Mouse (Mus musculus) activated CD4-positive, CD25-positive, alpha-beta regulatory T cell (primary cell): ENCODE results near the gene Chkb. TPM values are rescaled to one million over a fixed set of nuclear protein-coding genes. Genes with fewer than 3 reads are reported as not detected.

Experiments used
- polyA plus RNA-seq, 2 experiments: library from polyadenylated mRNA; unstranded; fragments of 100-300 nt; shearing (Covaris generic); gene quantifications; one replicate each; pipeline ENCODE4 v1.2.1; 2017

Gene Chkb
- polyA plus RNA-seq: 10 to 100 TPM; 93.2 to 94.4 TPM

DNA sequence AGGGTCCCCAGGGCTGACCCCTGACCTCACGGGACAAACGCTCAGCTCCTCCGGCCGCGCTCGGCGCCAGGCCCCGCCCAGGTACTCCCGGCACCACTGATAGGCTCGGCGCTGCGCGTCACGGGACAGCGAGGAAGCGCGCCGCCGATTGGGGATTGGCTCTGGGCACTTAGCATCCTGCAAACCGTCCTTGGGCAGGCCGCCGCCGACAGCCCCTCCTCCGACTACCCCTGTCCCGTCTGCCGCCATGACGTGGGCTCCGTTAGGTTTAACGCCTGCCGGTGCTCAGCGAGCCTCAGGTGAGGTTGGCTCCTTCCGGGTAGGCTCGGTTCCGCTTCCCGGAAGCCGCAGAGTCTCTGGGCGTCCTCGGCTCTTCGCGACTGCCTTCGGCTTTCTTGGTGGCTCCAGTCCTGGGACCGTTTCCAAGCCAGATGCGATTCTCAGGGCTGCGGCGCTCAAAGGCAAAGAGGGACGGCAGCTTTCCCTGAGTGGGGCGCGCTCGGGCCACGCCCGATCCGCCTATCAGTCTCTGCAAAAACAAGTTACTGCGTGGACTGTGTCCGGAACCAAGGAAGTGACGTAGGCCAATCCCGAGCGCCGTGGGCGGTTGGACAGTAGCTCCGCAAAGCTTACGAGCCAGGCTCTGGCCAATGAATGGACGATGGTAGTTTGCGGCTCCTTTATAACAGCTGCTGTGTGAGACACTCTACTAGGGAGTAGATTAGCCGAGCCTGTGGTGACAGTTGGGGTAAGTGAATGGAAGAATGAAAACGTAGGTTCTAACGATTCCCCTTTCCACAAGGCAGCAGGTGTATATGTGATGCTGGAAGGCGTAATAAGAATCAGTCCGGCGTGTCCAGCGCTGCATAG lies at the start of gene Chkb, which contains the start of the genes C730034F03Rik and Gm44502:
Gene Chkb, minus strand, starts transcription at position 557 of the 870 bp plus-strand sequence.
Gene C730034F03Rik, plus strand, starts transcription at position 238 of the 870 bp plus-strand sequence.
Gene Gm44502, minus strand, starts transcription at position 345 of the 870 bp plus-strand sequence.

DNA sequence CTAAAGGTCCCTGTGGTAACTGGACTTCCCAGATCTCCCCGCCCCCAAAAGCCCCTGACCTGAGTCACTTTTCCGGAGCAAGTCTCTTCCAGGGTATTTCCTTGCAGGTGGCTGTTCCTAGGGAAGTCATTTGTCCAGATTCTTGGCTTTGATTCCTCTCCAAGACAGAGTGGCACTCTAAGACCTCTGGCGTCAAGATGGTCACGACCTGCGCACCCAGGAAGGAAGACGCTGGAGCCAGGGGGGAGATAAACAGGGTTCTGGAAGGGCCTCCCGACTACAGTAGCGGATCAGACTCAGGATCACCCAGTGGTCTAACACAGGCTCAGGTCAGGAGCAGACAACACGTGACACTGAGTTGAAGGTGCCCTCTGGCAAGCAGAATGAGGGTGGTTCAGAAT lies 47.4 kb upstream of the Chkb start, which contains the start of gene Arsa:
Gene Arsa, minus strand, starts transcription at position 335 of the 401 bp plus-strand sequence.

DNA sequence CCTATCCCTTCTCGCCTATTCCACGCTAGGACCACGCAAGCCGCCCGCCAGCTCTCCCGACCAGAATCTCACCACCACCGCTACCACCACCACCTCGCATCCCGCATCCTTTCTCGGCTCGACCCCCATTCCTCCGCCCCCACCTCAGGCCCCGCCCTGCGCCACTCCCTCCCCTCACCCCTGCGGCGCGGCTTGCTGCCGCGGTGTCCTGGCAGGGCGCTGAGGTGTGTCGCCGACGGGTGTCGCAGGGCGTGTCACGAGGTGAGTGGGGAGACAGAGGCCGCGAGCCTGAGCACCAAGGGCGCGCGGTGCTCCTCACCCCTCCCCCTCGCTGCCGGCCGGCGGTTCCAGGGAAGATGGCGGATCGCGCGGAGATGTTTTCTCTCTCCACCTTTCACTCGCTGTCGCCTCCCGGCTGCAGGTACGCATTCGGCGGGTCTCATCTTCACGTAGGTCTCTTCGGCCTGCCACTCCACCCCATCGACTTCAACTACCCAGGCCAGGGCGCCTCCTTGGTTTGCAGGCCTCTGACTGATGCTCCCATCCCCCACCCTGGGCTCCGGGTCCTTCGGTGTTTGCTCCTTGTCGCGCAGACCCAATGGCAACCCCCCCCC lies 24.3 kb upstream of the Chkb start, which contains the start of gene Mapk8ip2:
Gene Mapk8ip2, plus strand, starts transcription at position 49 of the 614 bp plus-strand sequence.

DNA sequence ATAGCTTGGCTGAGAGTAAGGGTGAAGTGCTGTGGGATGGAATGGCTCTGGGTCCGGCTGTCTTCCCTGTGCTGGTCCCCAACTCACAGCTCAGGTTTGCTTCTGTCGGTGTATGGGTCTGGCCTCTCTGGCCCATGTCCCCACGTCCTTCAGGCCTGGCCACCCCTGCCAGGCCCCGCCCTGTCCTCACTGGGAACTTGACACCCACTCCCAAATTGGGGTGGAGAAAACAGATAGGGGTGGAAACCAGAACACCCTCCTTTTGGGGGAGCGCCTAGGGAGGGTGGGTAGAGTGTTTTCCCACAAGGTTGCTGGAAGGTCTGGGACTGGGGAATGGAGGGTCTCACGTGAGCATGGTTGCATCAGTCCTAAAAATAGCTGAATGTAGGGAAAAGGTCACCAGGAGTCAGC lies 4.0 kb downstream of the Chkb start, which contains the start of gene Cpt1b:
Gene Cpt1b, minus strand, starts transcription at position 153 of the 411 bp plus-strand sequence.

DNA sequence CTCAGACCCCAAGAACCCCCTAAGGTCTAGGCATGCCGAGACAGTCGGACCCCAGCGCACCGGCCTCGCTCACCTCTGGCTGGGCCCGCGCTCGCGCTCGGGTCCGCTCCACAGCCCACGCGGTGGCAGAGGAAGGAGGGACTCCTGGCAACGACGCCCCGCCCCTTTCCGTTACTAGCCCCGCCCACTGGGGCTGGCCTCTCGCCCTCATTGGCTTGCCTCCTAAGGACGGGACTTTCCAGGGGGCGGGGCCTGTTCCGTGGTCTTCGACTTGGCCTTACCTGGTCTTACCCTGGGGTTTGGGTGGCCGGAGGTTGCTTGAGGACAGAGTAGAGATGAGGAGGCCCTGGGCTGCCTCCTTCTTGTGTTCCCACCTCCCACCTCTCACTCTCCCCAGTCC lies 19.6 kb downstream of the Chkb start, which contains the start of gene Syce3:
Gene Syce3, minus strand, starts transcription at position 386 of the 400 bp plus-strand sequence.

DNA sequence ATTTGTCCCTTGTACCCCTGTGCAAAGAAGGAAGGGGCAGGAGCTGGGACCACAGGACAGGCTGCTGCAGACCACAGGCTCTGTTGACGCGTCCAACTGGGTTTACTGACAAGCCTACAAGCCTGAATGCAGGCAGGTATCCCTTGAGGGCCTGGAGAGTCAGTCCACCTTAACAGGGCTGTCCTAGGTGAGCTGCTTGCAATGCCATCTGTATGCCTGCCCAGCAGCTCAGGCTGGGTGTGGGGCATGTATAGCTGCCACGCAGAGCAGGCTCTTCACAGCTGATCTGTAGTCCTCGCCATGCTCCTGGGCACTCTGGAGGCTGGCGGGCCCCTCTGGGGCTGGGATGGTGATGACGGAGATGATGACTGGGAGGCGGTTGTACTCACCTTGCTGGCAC lies 45.1 kb downstream of the Chkb start, which contains the start of gene Klhdc7b:
Gene Klhdc7b, plus strand, starts transcription at position 301 of the 400 bp plus-strand sequence.

DNA sequence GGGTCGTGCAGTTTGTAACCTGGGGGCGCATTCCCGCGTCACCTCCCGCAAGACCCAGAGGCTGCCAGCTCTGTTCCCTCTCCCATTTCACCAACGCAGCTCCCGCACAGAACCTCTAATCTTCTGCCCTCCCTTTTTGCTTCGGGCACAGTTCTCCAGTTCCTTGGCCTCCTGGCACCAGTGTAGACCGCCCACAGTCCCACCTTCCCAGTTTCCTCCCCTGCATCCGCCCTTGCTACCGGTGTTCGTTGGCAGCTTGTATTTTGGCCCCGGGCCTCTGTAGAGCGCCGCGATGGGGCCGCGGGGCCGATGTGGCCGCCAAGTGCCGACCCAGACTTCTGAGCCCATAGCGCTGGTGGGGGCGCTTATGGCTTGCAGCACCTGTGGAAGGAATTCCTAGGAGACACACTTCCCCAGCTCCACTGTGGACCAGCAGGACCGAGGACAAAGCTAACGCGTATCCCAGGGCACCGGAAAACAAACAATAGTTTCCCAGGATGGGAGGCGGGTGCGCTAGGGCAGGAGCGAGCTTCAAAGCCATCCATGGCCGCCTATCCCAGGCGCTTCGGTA lies 50.8 kb downstream of the Chkb start, which contains the start of gene Odf3b:
Gene Odf3b, minus strand, starts transcription at position 452 of the 571 bp plus-strand sequence.

DNA sequence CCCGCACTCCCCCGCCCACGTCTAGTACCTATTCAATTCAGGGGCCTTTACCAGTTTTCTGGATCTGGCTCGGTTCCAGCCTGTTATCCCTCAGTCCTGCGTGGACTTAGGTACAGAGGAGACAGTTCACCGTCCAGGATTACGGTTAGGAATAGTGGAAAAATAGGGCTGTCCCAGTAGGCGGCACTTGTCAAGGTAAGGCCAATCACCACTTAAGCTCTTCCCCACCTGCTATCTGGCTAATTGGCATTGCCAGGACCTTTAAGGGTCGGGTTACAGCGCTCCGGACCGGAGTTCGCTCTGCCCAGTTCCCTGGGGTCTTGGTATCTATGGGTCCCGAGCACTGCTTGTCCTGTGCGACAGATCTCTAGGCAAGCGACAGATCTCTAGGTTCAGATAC lies 52.8 kb downstream of the Chkb start, which contains the start of gene Tymp:
Gene Tymp, minus strand, starts transcription at position 83 of the 400 bp plus-strand sequence.

Other genes starting within 250 kb of the Chkb start
- gene Plxnb2, start 249.1 kb downstream of the Chkb start, polyA plus RNA-seq: 1 to 10 TPM; 2.0 to 2.7 TPM
- 10 to 100 TPM; 19.1 TPM for gene Dennd6b, start 233.4 kb downstream of the Chkb start, polyA plus RNA-seq
- 10 to 100 TPM; 22.0 to 22.6 TPM for gene Ppp6r2, start 218.4 kb downstream of the Chkb start, polyA plus RNA-seq
- gene Sbf1, start 114.6 kb downstream of the Chkb start, polyA plus RNA-seq: 100 to 1,000 TPM; 129 to 163 TPM
- gene Adm2, start 107.2 kb downstream of the Chkb start, polyA plus RNA-seq: not detected
- 1 to 10 TPM in 1 of 2 experiments, not detected in 1; 1.0 TPM for gene Miox, start 95.5 kb downstream of the Chkb start, polyA plus RNA-seq
- 10 to 100 TPM; 42.1 to 65.9 TPM for gene Lmf2, start 74.2 kb downstream of the Chkb start, polyA plus RNA-seq
- gene Ncaph2, start 74.2 kb downstream of the Chkb start, polyA plus RNA-seq: 100 to 1,000 TPM; 146 to 155 TPM
- gene Sco2, start 56.1 kb downstream of the Chkb start, polyA plus RNA-seq: 1 to 10 TPM; 8.1 to 8.4 TPM
- 1 to 10 TPM in 1 of 2 experiments, under 1 TPM in 1; 0.50 to 1.5 TPM for gene Tymp, start 52.9 kb downstream of the Chkb start, polyA plus RNA-seq
- 1 to 10 TPM in 1 of 2 experiments, under 1 TPM in 1; 0.93 to 1.6 TPM for gene Odf3b, start 50.6 kb downstream of the Chkb start, polyA plus RNA-seq
- under 1 TPM in 1 of 2 experiments, not detected in 1; 0.18 TPM for gene Klhdc7b, start 45.0 kb downstream of the Chkb start, polyA plus RNA-seq
- under 1 TPM in 1 of 2 experiments, not detected in 1; 0.64 TPM for gene Syce3, start 19.4 kb downstream of the Chkb start, polyA plus RNA-seq
- under 1 TPM; 0.16 to 0.29 TPM for gene Cpt1b, start 4.0 kb downstream of the Chkb start, polyA plus RNA-seq
- 1 to 10 TPM; 5.8 to 7.9 TPM for gene C730034F03Rik, start 319 bp downstream of the Chkb start, polyA plus RNA-seq
- under 1 TPM in 1 of 2 experiments, not detected in 1; 0.20 TPM for gene Gm44502, start 212 bp downstream of the Chkb start, polyA plus RNA-seq
- under 1 TPM; 0.11 to 0.21 TPM for gene Mapk8ip2, start 24.0 kb upstream of the Chkb start, polyA plus RNA-seq
- 10 to 100 TPM in 1 of 2 experiments, 1 to 10 TPM in 1; 9.6 to 18.0 TPM for gene Arsa, start 47.5 kb upstream of the Chkb start, polyA plus RNA-seq
- gene Shank3, start 69.7 kb upstream of the Chkb start, polyA plus RNA-seq: under 1 TPM in 1 of 2 experiments, not detected in 1; 0.49 TPM
- gene Acr, start 138.4 kb upstream of the Chkb start, polyA plus RNA-seq: not detected
- gene Rabl2, start 162.0 kb upstream of the Chkb start, polyA plus RNA-seq: under 1 TPM; 0.74 to 0.81 TPM